Mouse (Mus musculus): Measurements from ENCODE around the gene Traf3ip1. TPM values are rescaled to one million over a fixed set of nuclear protein-coding genes. Genes with fewer than 3 reads are reported as not detected.

Traf3ip1 gene
- 7.5 TPM for polyA plus RNA-seq (2015; fragmentation: Illumina TruSeq; extraction: RNeasy Lipid Tissue Mini Kit (QIAGEN cat#74804); ENCODE audit: insufficient read depth, low replicate concordance)

DNA sequence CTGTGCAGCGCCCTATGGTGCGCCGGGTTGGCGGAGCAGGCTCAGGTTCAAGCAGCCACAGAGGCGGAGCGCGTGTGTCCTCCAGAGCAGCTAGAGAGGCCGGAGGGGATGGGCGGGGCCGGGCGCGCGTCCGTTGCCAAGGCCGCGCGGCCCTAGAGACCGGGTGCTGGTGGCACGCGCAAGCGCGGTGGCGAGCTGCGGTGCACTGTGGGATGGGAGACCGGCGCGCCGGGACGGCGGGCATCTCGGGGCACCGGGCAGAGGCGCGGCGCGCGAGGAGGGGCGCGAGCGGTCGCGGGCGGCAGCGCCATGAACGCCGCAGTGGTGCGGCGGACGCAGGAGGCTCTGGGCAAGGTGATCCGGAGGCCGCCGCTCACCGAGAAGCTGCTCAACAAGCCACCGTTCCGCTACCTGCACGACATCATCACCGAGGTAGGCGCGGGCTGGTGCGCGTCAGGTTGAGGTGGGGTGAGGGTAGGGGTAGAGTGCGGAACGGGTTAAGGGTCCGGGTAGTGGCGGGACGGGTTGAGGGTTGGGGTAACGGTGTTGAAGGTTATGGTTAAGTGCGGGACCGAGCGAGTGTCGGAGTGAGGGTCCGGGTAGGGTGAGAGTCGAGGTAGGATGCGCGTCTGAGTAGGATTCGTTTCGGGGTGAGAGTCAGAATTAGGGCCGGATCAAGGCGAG, at the start of gene Traf3ip1:
Gene Traf3ip1, plus strand, starts transcription at position 191 of the 684 bp plus-strand sequence.

DNA sequence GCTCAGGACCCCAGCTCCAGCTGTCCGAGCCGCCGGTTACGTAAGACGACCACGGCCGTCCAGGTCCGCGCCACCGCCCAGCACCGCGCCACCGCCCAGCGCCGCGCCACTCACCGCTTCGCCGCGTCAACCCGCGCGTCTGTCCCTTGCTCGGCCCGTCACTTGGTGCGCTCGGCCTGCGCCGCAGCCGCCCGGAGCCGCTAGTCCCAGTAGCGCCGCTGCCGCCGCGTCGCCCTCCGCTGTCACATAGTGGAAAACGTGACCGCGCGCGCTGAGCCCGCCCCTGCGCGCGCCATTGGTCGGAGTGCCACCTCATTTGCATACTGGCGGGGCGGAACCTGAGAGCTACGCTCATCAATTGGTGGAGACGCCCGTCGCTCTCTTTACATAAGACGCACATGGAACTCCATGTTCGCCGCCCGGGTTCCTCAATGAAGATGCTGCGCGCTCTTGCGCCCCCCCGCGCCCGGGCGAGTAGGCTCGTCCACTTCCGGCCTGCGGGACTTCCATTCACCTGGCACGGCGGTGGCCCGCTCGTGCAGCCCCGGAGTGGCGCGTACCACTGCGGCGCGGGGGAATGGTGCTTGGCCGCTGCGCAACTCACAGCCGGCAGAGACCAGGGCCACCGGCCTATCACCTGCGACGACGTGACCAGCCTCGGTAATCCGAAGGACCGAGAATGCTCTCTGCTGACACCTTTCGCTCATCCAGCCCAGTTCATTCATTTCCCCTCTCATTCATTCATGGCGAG, 35.2 kb upstream of the Traf3ip1 start, which contains the start of gene Per2:
Gene Per2, minus strand, starts transcription at position 266 of the 751 bp plus-strand sequence.

DNA sequence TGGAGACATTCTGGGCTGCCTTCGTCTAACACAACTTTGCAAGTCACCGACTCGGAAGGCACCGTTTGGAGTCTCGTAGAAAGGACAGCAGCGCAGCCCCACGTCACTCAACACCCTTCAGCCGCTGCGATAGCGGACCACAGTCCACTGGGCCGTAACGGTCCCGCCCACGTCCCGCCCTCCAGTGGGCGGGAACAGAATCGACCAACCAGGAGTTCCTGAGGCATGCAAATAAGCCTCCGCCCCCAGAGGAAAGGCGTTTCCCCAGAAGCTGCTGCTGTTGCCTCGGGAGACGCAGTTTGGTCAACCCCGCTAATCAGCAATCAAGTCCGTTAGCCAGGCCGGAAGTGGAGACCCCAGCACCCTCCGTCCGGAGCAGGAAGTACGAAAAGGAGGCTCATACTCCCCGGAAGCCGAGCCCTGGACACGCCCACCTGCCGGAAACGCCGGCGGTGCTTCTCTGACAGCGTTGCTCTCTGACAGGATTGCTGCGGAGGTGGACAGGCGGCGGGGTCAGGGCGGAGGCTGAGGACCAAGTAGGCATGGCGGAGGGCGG, 45.9 kb downstream of the Traf3ip1 start, which contains the start of gene Asb1:
Gene Asb1, plus strand, starts transcription at position 274 of the 556 bp plus-strand sequence.

Other genes with a start within 250 kb of the Traf3ip1 start
- 101 TPM for gene Ube2f, start 244.3 kb upstream of the Traf3ip1 start, polyA plus RNA-seq (2015; fragmentation: Illumina TruSeq; extraction: RNeasy Lipid Tissue Mini Kit (QIAGEN cat#74804); ENCODE audit: insufficient read depth, low replicate concordance)
- gene Scly, start 196.3 kb upstream of the Traf3ip1 start, polyA plus RNA-seq (2015; fragmentation: Illumina TruSeq; extraction: RNeasy Lipid Tissue Mini Kit (QIAGEN cat#74804); ENCODE audit: insufficient read depth, low replicate concordance): 22.0 TPM
- 0.04 TPM for gene Espnl, start 172.6 kb upstream of the Traf3ip1 start, polyA plus RNA-seq (2015; fragmentation: Illumina TruSeq; extraction: RNeasy Lipid Tissue Mini Kit (QIAGEN cat#74804); ENCODE audit: insufficient read depth, low replicate concordance)
- gene Klhl30, start 143.6 kb upstream of the Traf3ip1 start, polyA plus RNA-seq (2015; fragmentation: Illumina TruSeq; extraction: RNeasy Lipid Tissue Mini Kit (QIAGEN cat#74804); ENCODE audit: insufficient read depth, low replicate concordance): 0.23 TPM
- 0.28 TPM for gene Erfe, start 128.2 kb upstream of the Traf3ip1 start, polyA plus RNA-seq (2015; fragmentation: Illumina TruSeq; extraction: RNeasy Lipid Tissue Mini Kit (QIAGEN cat#74804); ENCODE audit: insufficient read depth, low replicate concordance)
- gene Ilkap, start 95.8 kb upstream of the Traf3ip1 start, polyA plus RNA-seq (2015; fragmentation: Illumina TruSeq; extraction: RNeasy Lipid Tissue Mini Kit (QIAGEN cat#74804); ENCODE audit: insufficient read depth, low replicate concordance): 132 TPM
- 15.8 TPM for gene Hes6, start 80.6 kb upstream of the Traf3ip1 start, polyA plus RNA-seq (2015; fragmentation: Illumina TruSeq; extraction: RNeasy Lipid Tissue Mini Kit (QIAGEN cat#74804); ENCODE audit: insufficient read depth, low replicate concordance)
- gene Per2, start 35.3 kb upstream of the Traf3ip1 start, polyA plus RNA-seq (2015; fragmentation: Illumina TruSeq; extraction: RNeasy Lipid Tissue Mini Kit (QIAGEN cat#74804); ENCODE audit: insufficient read depth, low replicate concordance): 4.1 TPM
- 16.2 TPM for gene Asb1, start 45.9 kb downstream of the Traf3ip1 start, polyA plus RNA-seq (2015; fragmentation: Illumina TruSeq; extraction: RNeasy Lipid Tissue Mini Kit (QIAGEN cat#74804); ENCODE audit: insufficient read depth, low replicate concordance)